Mouse (Mus musculus): Measurements from ENCODE around the gene Sf3b3. TPM values are rescaled to one million over a fixed set of nuclear protein-coding genes. Genes with fewer than 3 reads are reported as not detected.
"Not testable (repeated sequence)": the region's sequence is repeated elsewhere in the genome, so short reads cannot be mapped to it uniquely, and the experiment has no call there.

Gene Sf3b3
- polyA plus RNA-seq, 1 experiment from 2014 or later, result 92.8 TPM

DNA sequence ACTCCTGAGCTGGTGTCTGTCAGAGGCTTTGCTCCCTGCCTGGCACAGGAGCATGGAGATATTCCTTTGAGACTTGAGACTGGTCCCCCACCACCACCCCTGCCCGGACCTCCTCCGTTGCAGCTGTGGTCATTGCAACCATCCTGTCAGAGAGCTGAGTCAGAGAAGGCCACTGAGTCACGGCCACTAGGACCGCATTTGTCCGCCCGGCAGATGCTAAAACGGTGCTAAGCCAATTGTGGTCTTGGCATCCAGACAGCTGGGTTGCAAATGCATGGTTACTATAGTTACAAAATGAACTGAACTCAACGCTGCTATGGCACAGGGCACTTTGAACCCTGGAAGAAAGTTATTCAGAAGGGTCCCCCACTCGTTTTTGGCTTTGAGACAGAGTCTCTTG, 53.1 kb downstream of the Sf3b3 start:
- 78% methylated on average over 9 of the region's 9 CpGs for WGBS (ENCODE audit: insufficient replicate concordance)
- 0 out of 2 replicates have a peak, but pooled peaks cover 4% of the 10 kb centered on the region for H3K4me1 ChIP-seq (ENCODE audit: control insufficient read depth, insufficient read depth, low read length)

DNA sequence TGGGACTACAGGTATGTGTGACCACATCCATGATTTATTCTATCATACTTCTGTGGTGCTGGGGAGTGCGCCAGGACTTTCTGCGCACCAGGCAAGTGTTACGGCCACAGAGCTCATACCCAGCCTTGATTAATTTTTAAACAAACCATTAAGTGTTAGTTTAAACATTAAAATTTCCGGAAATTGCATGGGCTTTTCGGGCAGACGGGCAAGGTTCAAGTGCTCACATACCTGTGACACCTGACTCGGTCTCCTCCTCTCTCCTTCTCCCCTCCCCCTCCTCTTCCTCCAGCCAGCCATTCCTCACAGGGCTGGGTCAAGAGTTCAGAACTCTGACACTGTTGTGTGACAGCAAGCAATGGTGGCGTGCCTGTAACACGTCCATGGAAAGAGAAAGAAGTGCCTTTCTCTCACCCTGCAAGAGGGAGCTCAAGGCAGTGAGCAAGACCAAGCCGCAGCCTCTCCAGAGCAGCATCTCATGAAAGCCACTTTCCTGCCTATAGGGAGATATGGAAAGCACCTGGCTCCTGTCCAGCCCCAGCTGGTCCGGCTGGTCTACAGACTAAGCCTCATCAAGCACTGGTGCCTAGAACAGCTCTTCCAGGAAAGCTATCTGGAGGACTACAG, 53.9 kb downstream of the Sf3b3 start:
- 66% methylated on average over 11 of the region's 11 CpGs for WGBS (ENCODE audit: insufficient replicate concordance)
- Histone ChIP-seq H3K36me3 (ENCODE audit: control insufficient read depth, insufficient read depth, low read length) (no peaks in the 10 kb centered on the region), H3K4me3 (ENCODE audit: low read depth, low read length) (no peak overlapping the region), H3K4me2 (no peak overlapping the region), H3K9ac (ENCODE audit: low read depth, low read length) (no peak overlapping the region), H3K9me3 (replicated peaks; ENCODE audit: control insufficient read depth, low read length) (no peaks in the 10 kb centered on the region), H3K4me1 (ENCODE audit: control insufficient read depth, insufficient read depth, low read length) (0 out of 2 replicates have a peak, but pooled peaks cover 4% of the 10 kb centered on the region), H3K27ac (ENCODE audit: low read depth, low read length) (no peak overlapping the region), H3K27me3 (ENCODE audit: control insufficient read depth, insufficient read depth, low read length) (no peaks in the 10 kb centered on the region)
- ATAC-seq (replicated peaks; ENCODE audit: insufficient number of reproducible peaks, low FRiP score, low TSS enrichment), result no peak

More for the DNA sequence above, 53.1 kb downstream of the Sf3b3 start:
- Histone ChIP-seq H3K4me3 (ENCODE audit: low read depth, low read length) (no peak overlapping the region), H3K4me2 (no peak overlapping the region), H3K27me3 (ENCODE audit: control insufficient read depth, insufficient read depth, low read length) (no peaks in the 10 kb centered on the region), H3K36me3 (ENCODE audit: control insufficient read depth, insufficient read depth, low read length) (no peaks in the 10 kb centered on the region), H3K9me3 (replicated peaks; ENCODE audit: control insufficient read depth, low read length) (no peaks in the 10 kb centered on the region), H3K27ac (ENCODE audit: low read depth, low read length) (no peak overlapping the region), H3K9ac (ENCODE audit: low read depth, low read length) (no peak overlapping the region)
- no peak for ATAC-seq (replicated peaks; ENCODE audit: insufficient number of reproducible peaks, low FRiP score, low TSS enrichment)

DNA sequence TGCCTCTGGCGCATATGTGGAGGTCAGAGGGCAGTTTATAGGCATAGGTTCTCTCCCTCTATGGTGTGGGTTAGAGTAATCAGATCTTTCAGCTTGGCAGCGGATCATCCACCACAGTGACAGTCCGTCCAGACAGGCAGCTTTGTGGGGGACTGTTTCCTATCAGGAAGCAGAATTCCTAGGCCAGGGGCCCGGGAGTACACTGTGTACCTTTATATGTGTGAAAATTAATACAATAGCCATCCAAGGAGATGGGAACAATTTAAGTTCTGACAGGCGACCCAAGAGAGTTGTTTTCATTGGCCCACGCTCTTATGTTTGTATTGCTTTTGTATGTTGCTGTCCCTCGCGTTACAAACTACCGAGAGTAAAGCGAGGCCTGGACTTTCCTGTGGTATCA, 55.4 kb downstream of the Sf3b3 start:
- no peak for ATAC-seq (replicated peaks; ENCODE audit: insufficient number of reproducible peaks, low FRiP score, low TSS enrichment)
- H3K9ac ChIP-seq (ENCODE audit: low read depth, low read length), result no peak overlapping the region
- H3K36me3 ChIP-seq (ENCODE audit: control insufficient read depth, insufficient read depth, low read length), result no peaks in the 10 kb centered on the region
- H3K4me2 ChIP-seq, result no peak overlapping the region
- no peaks in the 10 kb centered on the region for H3K27me3 ChIP-seq (ENCODE audit: control insufficient read depth, insufficient read depth, low read length)
- no peak overlapping the region for H3K4me3 ChIP-seq (ENCODE audit: low read depth, low read length)
- 0 out of 2 replicates have a peak, but pooled peaks cover 4% of the 10 kb centered on the region for H3K4me1 ChIP-seq (ENCODE audit: control insufficient read depth, insufficient read depth, low read length)
- H3K27ac ChIP-seq (ENCODE audit: low read depth, low read length), result no peak overlapping the region
- H3K9me3 ChIP-seq (replicated peaks; ENCODE audit: control insufficient read depth, low read length), result no peaks in the 10 kb centered on the region
- 69% methylated on average over 10 of the region's 10 CpGs for WGBS (ENCODE audit: insufficient replicate concordance)

DNA sequence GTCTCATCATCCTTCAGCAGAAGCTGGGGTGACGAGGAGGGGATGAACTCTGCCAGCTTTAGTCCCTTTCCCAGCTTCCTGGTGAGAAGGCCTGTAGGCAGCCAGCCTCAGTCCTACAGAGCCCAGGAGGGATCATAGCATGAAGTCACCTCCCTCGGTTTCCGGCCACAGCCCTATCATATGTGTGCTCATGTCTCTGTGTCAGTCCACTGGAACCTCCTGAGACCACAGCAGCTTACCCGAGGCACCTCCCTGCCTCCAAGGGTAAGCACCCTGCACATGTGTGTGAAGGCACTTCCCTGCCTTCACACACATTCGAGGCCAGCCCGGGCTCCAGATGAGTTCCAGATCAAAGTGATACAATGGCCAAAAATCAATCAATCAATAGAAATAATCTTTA, 56.3 kb downstream of the Sf3b3 start:
- no peak for ATAC-seq (replicated peaks; ENCODE audit: insufficient number of reproducible peaks, low FRiP score, low TSS enrichment)
- Histone ChIP-seq H3K9me3 (replicated peaks; ENCODE audit: control insufficient read depth, low read length) (no peaks in the 10 kb centered on the region), H3K4me2 (no peak overlapping the region)

DNA sequence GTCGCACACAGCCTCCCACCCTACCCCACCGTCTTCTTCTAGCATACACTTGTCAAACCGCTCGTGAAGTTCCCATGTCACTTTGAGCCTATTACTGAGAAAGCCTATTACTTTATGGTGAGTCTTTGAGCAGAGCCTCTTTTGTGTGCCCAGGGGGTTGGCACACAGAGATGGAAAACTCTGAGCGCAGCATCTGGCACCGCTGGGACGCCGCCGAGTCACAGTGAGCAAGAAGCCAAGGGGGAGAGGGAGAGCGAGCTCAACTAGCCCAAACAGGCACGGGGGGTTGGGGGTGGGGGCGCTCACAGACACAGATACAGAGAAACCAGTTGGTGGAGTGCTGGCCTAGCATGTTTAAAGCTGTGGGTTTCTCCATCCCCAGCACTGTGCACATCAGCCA, 57.0 kb downstream of the Sf3b3 start:
- H3K9me3 ChIP-seq (replicated peaks; ENCODE audit: control insufficient read depth, low read length), result no peaks in the 10 kb centered on the region
- H3K36me3 ChIP-seq (ENCODE audit: control insufficient read depth, insufficient read depth, low read length), result no peaks in the 10 kb centered on the region
- no peaks in the 10 kb centered on the region for H3K27me3 ChIP-seq (ENCODE audit: control insufficient read depth, insufficient read depth, low read length)
- H3K27ac ChIP-seq (ENCODE audit: low read depth, low read length), result no peak overlapping the region
- no peak overlapping the region for H3K4me3 ChIP-seq (ENCODE audit: low read depth, low read length)
- ATAC-seq (replicated peaks; ENCODE audit: insufficient number of reproducible peaks, low FRiP score, low TSS enrichment), result no peak
- 48% methylated on average over 12 of the region's 12 CpGs for WGBS (ENCODE audit: insufficient replicate concordance)
- H3K9ac ChIP-seq (ENCODE audit: low read depth, low read length), result no peak overlapping the region
- H3K4me2 ChIP-seq, result no peak overlapping the region
- H3K4me1 ChIP-seq (ENCODE audit: control insufficient read depth, insufficient read depth, low read length), result 0 out of 2 replicates have a peak, but pooled peaks cover 4% of the 10 kb centered on the region

More for the DNA sequence above, 56.3 kb downstream of the Sf3b3 start:
- Histone ChIP-seq H3K36me3 (ENCODE audit: control insufficient read depth, insufficient read depth, low read length) (no peaks in the 10 kb centered on the region), H3K27ac (ENCODE audit: low read depth, low read length) (no peak overlapping the region), H3K9ac (ENCODE audit: low read depth, low read length) (no peak overlapping the region), H3K4me1 (ENCODE audit: control insufficient read depth, insufficient read depth, low read length) (0 out of 2 replicates have a peak, but pooled peaks cover 4% of the 10 kb centered on the region), H3K4me3 (ENCODE audit: low read depth, low read length) (no peak overlapping the region), H3K27me3 (ENCODE audit: control insufficient read depth, insufficient read depth, low read length) (no peaks in the 10 kb centered on the region)
- 48% methylated on average over 6 of the region's 6 CpGs for WGBS (ENCODE audit: insufficient replicate concordance)

DNA sequence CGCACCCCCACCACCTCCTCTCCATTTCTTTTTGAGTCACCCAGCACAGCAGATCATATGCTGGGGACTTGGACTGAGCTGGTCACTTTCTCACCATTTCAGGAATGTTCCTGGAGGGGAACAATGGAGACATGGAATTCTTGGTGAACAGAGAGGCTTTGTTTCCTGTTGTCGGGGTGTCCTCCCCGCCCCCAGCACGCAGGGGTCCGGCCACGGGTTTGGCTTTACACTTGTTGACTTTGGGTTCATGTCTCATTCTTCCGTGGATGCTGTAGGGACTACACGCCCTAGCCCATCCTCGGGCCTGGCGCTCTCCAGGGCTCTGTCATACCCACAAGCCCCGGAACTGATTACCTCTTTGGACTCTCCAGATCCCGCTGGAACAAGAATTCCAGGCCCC, 57.6 kb downstream of the Sf3b3 start:
- no peak overlapping the region for H3K27ac ChIP-seq (ENCODE audit: low read depth, low read length)
- 0 out of 2 replicates have a peak, but pooled peaks cover 4% of the 10 kb centered on the region for H3K4me1 ChIP-seq (ENCODE audit: control insufficient read depth, insufficient read depth, low read length)
- no peaks in the 10 kb centered on the region for H3K9me3 ChIP-seq (replicated peaks; ENCODE audit: control insufficient read depth, low read length)
- no peaks in the 10 kb centered on the region for H3K27me3 ChIP-seq (ENCODE audit: control insufficient read depth, insufficient read depth, low read length)
- ATAC-seq (replicated peaks; ENCODE audit: insufficient number of reproducible peaks, low FRiP score, low TSS enrichment), result no peak
- no peak overlapping the region for H3K9ac ChIP-seq (ENCODE audit: low read depth, low read length)
- H3K4me3 ChIP-seq (ENCODE audit: low read depth, low read length), result no peak overlapping the region
- no peak overlapping the region for H3K4me2 ChIP-seq
- no peaks in the 10 kb centered on the region for H3K36me3 ChIP-seq (ENCODE audit: control insufficient read depth, insufficient read depth, low read length)
- 55% methylated on average over 12 of the region's 12 CpGs for WGBS (ENCODE audit: insufficient replicate concordance)

DNA sequence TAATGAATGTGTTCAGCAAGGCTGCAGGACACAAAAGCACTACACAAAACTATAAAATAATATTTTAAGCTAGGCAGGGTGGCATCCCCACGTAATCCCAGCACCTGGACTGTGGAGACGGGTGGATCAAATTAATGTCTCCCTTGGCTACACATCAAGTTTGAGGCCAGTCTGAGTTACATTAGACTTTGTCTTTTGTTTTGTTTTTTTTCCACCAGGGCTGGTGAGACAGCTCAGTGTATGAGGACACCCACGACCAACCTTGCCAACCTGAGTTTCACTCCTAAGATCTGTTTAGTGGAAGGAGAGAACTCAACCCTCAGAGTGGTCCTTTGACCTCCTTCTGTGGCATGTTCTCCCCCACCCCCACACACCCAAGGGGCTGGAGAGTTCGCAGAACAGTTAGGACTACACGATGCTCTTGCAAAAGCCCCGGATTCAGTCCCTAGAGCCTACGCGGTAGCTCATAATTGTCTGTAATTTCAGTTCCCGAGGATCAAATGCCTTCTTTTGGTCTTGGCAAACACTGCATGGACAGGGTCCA, 59.1 kb downstream of the Sf3b3 start:
- H3K4me3 ChIP-seq (ENCODE audit: low read depth, low read length), result no peak overlapping the region
- H3K4me2 ChIP-seq, result no peak overlapping the region
- no peaks in the 10 kb centered on the region for H3K4me1 ChIP-seq (ENCODE audit: control insufficient read depth, insufficient read depth, low read length)
- no peak overlapping the region for H3K27ac ChIP-seq (ENCODE audit: low read depth, low read length)
- no peak for ATAC-seq (replicated peaks; ENCODE audit: insufficient number of reproducible peaks, low FRiP score, low TSS enrichment)
- no peaks in the 10 kb centered on the region for H3K9me3 ChIP-seq (replicated peaks; ENCODE audit: control insufficient read depth, low read length)
- no peaks in the 10 kb centered on the region for H3K36me3 ChIP-seq (ENCODE audit: control insufficient read depth, insufficient read depth, low read length)
- no peak overlapping the region for H3K9ac ChIP-seq (ENCODE audit: low read depth, low read length)
- WGBS (ENCODE audit: insufficient replicate concordance), result 83% methylated on average over 9 of the region's 9 CpGs
- no peaks in the 10 kb centered on the region for H3K27me3 ChIP-seq (ENCODE audit: control insufficient read depth, insufficient read depth, low read length)

DNA sequence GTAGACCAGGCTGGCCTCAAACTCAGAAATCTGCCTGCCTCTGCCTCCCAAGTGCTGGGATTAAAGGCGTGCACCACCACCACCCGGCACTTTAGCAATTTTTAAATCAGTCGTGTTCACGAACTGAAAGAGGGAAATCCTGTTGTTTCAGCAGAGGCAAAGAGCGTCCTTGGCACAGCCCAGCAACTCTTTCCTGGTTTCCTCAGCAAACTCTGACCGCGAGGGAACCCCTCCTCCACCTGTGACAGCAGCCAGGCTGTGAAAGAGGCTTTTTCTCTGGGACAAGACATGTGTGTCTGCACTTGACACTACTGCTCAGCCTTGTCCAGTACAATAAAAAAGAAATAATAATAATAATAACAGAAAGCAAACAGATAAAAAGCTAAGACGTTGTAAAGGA, 59.7 kb downstream of the Sf3b3 start:
- Histone ChIP-seq H3K9ac (ENCODE audit: low read depth, low read length) (no peak overlapping the region), H3K36me3 (ENCODE audit: control insufficient read depth, insufficient read depth, low read length) (no peaks in the 10 kb centered on the region), H3K27ac (ENCODE audit: low read depth, low read length) (no peak overlapping the region), H3K4me3 (ENCODE audit: low read depth, low read length) (no peak overlapping the region), H3K9me3 (replicated peaks; ENCODE audit: control insufficient read depth, low read length) (no peaks in the 10 kb centered on the region), H3K27me3 (ENCODE audit: control insufficient read depth, insufficient read depth, low read length) (no peaks in the 10 kb centered on the region), H3K4me1 (ENCODE audit: control insufficient read depth, insufficient read depth, low read length) (no peaks in the 10 kb centered on the region), H3K4me2 (no peak overlapping the region)
- ATAC-seq (replicated peaks; ENCODE audit: insufficient number of reproducible peaks, low FRiP score, low TSS enrichment), result no peak
- WGBS (ENCODE audit: insufficient replicate concordance), result 71% methylated on average over 8 of the region's 8 CpGs

DNA sequence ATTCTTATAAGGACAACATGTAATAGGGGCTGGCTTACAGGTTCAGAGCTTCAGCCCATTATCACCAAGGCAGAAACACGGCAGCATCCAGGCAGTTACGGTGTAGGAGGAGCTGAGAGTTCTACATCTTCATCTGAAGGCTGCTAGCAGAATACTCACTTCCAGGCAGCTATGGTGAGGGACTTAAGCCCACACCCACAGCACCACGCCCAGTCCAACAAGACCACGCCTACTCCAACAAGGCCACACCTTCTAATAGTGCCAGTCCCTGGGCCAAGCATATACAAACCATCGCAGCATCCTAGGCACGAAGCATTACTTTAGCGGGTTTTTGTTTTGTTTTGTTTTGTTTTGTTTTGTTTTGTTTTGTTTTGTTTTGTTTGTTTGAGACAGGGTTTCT, 60.1 kb downstream of the Sf3b3 start:
- not testable (repeated sequence) for H3K4me3 ChIP-seq (ENCODE audit: low read depth, low read length); H3K9me3 ChIP-seq (replicated peaks; ENCODE audit: control insufficient read depth, low read length); H3K9ac ChIP-seq (ENCODE audit: low read depth, low read length); H3K4me1 ChIP-seq (ENCODE audit: control insufficient read depth, insufficient read depth, low read length); H3K27me3 ChIP-seq (ENCODE audit: control insufficient read depth, insufficient read depth, low read length); H3K4me2 ChIP-seq; ATAC-seq (replicated peaks; ENCODE audit: insufficient number of reproducible peaks, low FRiP score, low TSS enrichment); H3K27ac ChIP-seq (ENCODE audit: low read depth, low read length); H3K36me3 ChIP-seq (ENCODE audit: control insufficient read depth, insufficient read depth, low read length)
- WGBS (ENCODE audit: insufficient replicate concordance), result 75% methylated on average over 7 of the region's 7 CpGs

All from heart, embryonic 11.5 days (tissue).